Comparison of ENCODE assay signal across 30 mouse cellular contexts in the genomic region with DNA sequence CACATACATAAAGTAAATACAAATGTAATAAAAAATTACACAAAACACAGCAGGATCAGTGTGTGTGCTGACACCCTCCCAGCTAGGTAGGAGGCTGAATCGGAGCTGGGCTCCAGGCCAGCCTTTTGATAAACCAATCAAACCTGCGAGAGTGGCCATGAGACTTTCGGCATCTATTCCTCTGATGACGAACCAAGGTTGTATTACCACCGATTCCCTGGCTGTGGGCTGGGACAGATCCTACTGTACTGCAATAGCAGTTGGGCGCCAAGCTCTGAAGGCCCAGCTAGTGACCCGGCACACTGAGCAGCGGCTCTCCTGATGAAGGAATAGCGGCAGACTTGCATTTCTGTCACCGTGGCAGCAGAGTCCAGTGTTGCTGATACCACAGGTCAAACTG. TPM values are rescaled to one million over a fixed set of nuclear protein-coding genes. Genes with fewer than 3 reads are reported as not detected.
DNase-seq lines count a peak whose midpoint lies in the region; ATAC-seq and TF ChIP-seq lines count a peak whose summit lies in the region.
"Had no signal": no experiment of that assay in that cellular context is flagged by ENCODE, and none has a peak within 500 bp of the region (broad histone marks: within the 10 kb centered on the region; RNA-seq: fewer than 3 reads in every experiment).

No protein-coding gene starts in this region.

- TF ChIP-seq CTCF in lung, embryonic 14.5 days (IDR thresholded peaks at IDR 0.05; ENCODE audit: low read depth) = no peak

- peak; percentile 10 for DNase-seq in lung, embryonic 14.5 days
- no peak for DNase-seq in lung, adult 18-20 months
- DNase-seq in large intestine, adult 2 months (ENCODE audit: low read depth, low spot score) = peak; percentile 33
- DNase-seq in layer of hippocampus, adult 8-10 months (ENCODE audit: low spot score in 2 of 2) = no peak
- DNase-seq in hindbrain, embryonic 11.5 days (ENCODE audit: low spot score) = no peak
- DNase-seq: cerebellum, adult 2 months; cerebellum, postnatal 36 days; embryo, embryonic 11 days; gastrocnemius, postnatal 14 days; heart, adult 2 months; kidney, adult 8-10 months; kidney, postnatal 10 days; lung, adult 2 months; retina, postnatal 1 day; right cerebral cortex, postnatal 25 days; spleen, adult 18-20 months; thymus, adult 18-20 months; thymus, postnatal 36 days had no signal

- no peak overlapping the region for H3K27ac ChIP-seq in heart, embryonic 14.5 days (replicated peaks in 1 of 2; ENCODE audit: control insufficient read depth in 1 of 2, insufficient read depth in 1 of 2, low read depth in 2 of 2, low read length in 2 of 2)
- H3K27ac ChIP-seq in heart, embryonic 11.5 days (ENCODE audit: low read depth, low read length) = no peak overlapping the region
- H3K27ac ChIP-seq in lung, embryonic 14.5 days (ENCODE audit: low read depth) = no peak overlapping the region
- H3K27ac ChIP-seq in hindbrain, embryonic 11.5 days (ENCODE audit: low read depth, low read length) = no peak overlapping the region
- H3K27ac ChIP-seq: embryonic facial prominence, embryonic 15.5 days; heart, adult 2 months; hindbrain, embryonic 14.5 days; liver, embryonic 12.5 days; midbrain, embryonic 13.5 days had no signal

- 0 out of 2 replicates have a peak, but pooled peaks have one; percentile 48 for ATAC-seq in heart, embryonic 14.5 days (ENCODE audit: insufficient number of reproducible peaks, insufficient read depth, low FRiP score, low read depth)
- no peak for ATAC-seq in heart, embryonic 11.5 days (replicated peaks; ENCODE audit: insufficient number of reproducible peaks, low FRiP score, low TSS enrichment)
- no peak for ATAC-seq in lung, embryonic 14.5 days (ENCODE audit: insufficient read depth)
- no peak for ATAC-seq in hindbrain, embryonic 11.5 days (ENCODE audit: low FRiP score)
- ATAC-seq: forebrain, embryonic 16.5 days; inflammation-experienced regulatory T-cells, adult 6 months; liver, embryonic 12.5 days; midbrain, embryonic 13.5 days had no signal

- no peaks in the 10 kb centered on the region for H3K27me3 ChIP-seq in heart, embryonic 14.5 days (ENCODE audit: control insufficient read depth, insufficient read depth, low read length)
- no peaks in the 10 kb centered on the region for H3K27me3 ChIP-seq in heart, embryonic 11.5 days (ENCODE audit: control insufficient read depth, insufficient read depth, low read length)
- H3K27me3 ChIP-seq in lung, embryonic 14.5 days (ENCODE audit: insufficient read depth, low read length) = no peaks in the 10 kb centered on the region
- no peaks in the 10 kb centered on the region for H3K27me3 ChIP-seq in hindbrain, embryonic 11.5 days (ENCODE audit: control insufficient read depth, insufficient read depth, low read length)
- H3K27me3 ChIP-seq: embryonic facial prominence, embryonic 15.5 days; midbrain, embryonic 13.5 days had no signal

- H3K4me2 ChIP-seq in heart, embryonic 14.5 days (ENCODE audit: low read length) = no peak overlapping the region
- H3K4me2 ChIP-seq in heart, embryonic 11.5 days = no peak overlapping the region
- H3K4me2 ChIP-seq in lung, embryonic 14.5 days = no peak overlapping the region
- H3K4me2 ChIP-seq in hindbrain, embryonic 11.5 days (replicated peaks; ENCODE audit: low read depth, low read length) = no peak overlapping the region
- H3K4me2 ChIP-seq: embryonic facial prominence, embryonic 15.5 days; hindbrain, embryonic 14.5 days; liver, embryonic 12.5 days; midbrain, embryonic 13.5 days had no signal

- peaks cover 7 to 10% of the 10 kb centered on the region in 2 experiments; a peak in 3 of 4 replicates for H3K4me1 ChIP-seq in heart, embryonic 14.5 days (ENCODE audit: control insufficient read depth in 2 of 2, insufficient read depth in 2 of 2, low read length in 2 of 2)
- H3K4me1 ChIP-seq in heart, embryonic 11.5 days (ENCODE audit: control insufficient read depth, insufficient read depth, low read length) = no peaks in the 10 kb centered on the region
- no peaks in the 10 kb centered on the region for H3K4me1 ChIP-seq in lung, embryonic 14.5 days (ENCODE audit: insufficient read depth)
- H3K4me1 ChIP-seq in hindbrain, embryonic 11.5 days (replicated peaks; ENCODE audit: control insufficient read depth, insufficient read depth, low read length) = no peaks in the 10 kb centered on the region
- H3K4me1 ChIP-seq: midbrain, embryonic 13.5 days had no signal

- 34% methylated on average over 10 of the region's 10 CpGs for WGBS in heart, embryonic 14.5 days
- 62% methylated on average over 10 of the region's 10 CpGs for WGBS in heart, embryonic 11.5 days (ENCODE audit: insufficient replicate concordance)
- 60% methylated on average over 10 of the region's 10 CpGs for WGBS in lung, embryonic 14.5 days
- 23% methylated on average over 10 of the region's 10 CpGs for WGBS in large intestine, adult 2 months
- WGBS in hindbrain, embryonic 11.5 days = 84% methylated on average over 10 of the region's 10 CpGs

- H3K9me3 ChIP-seq in heart, embryonic 14.5 days (ENCODE audit: control insufficient read depth, low read length) = no peaks in the 10 kb centered on the region
- no peaks in the 10 kb centered on the region for H3K9me3 ChIP-seq in heart, embryonic 11.5 days (replicated peaks; ENCODE audit: control insufficient read depth, low read length)
- no peaks in the 10 kb centered on the region for H3K9me3 ChIP-seq in lung, embryonic 14.5 days (ENCODE audit: low read depth, low read length)
- no peaks in the 10 kb centered on the region for H3K9me3 ChIP-seq in hindbrain, embryonic 11.5 days (ENCODE audit: control insufficient read depth, low read length)
- H3K9me3 ChIP-seq: embryonic facial prominence, embryonic 15.5 days; liver, embryonic 12.5 days; midbrain, embryonic 13.5 days had no signal

- H3K4me3 ChIP-seq in heart, embryonic 14.5 days (ENCODE audit: control insufficient read depth in 1 of 2, insufficient read depth in 1 of 2, low read depth in 1 of 2, low read length in 2 of 2) = no peak overlapping the region
- H3K4me3 ChIP-seq in heart, embryonic 11.5 days (ENCODE audit: low read depth, low read length) = no peak overlapping the region
- H3K4me3 ChIP-seq in lung, embryonic 14.5 days (ENCODE audit: low read depth, low read length) = no peak overlapping the region
- no peak overlapping the region for H3K4me3 ChIP-seq in hindbrain, embryonic 11.5 days (ENCODE audit: low read depth, low read length)
- H3K4me3 ChIP-seq: embryonic facial prominence, embryonic 15.5 days; heart, adult 2 months; liver, embryonic 12.5 days; midbrain, embryonic 13.5 days had no signal

- H3K36me3 ChIP-seq in heart, embryonic 14.5 days (ENCODE audit: control insufficient read depth, insufficient read depth, low read length) = peaks cover 22% of the 10 kb centered on the region
- H3K36me3 ChIP-seq in heart, embryonic 11.5 days (ENCODE audit: control insufficient read depth, insufficient read depth, low read length) = peaks cover 8% of the 10 kb centered on the region
- peaks cover 11% of the 10 kb centered on the region for H3K36me3 ChIP-seq in lung, embryonic 14.5 days (ENCODE audit: insufficient read depth)
- 0 out of 2 replicates have a peak, but pooled peaks cover 2% of the 10 kb centered on the region for H3K36me3 ChIP-seq in hindbrain, embryonic 11.5 days (ENCODE audit: control insufficient read depth, insufficient read depth, low read length)

- no peak overlapping the region for H3K9ac ChIP-seq in heart, embryonic 14.5 days (ENCODE audit: low read length)
- H3K9ac ChIP-seq in heart, embryonic 11.5 days (ENCODE audit: low read depth, low read length) = no peak overlapping the region
- H3K9ac ChIP-seq in lung, embryonic 14.5 days = no peak overlapping the region
- H3K9ac ChIP-seq in hindbrain, embryonic 11.5 days (ENCODE audit: low read depth, low read length) = no peak overlapping the region
- H3K9ac ChIP-seq: embryonic facial prominence, embryonic 15.5 days; hindbrain, embryonic 14.5 days; liver, embryonic 12.5 days; midbrain, embryonic 13.5 days had no signal

RNA-seq across cellular contexts. Expression of gene Crygn, which starts 40.8 kb away (rescaled TPM):
- polyA plus RNA-seq in heart, embryonic 14.5 days (2014; fragmentation: Nextera tagmentation; extraction: Ambion mirVana) = 1.5 TPM in 1 of 2 replicates, not detected in the other
- polyA plus RNA-seq in heart, embryonic 11.5 days (2014; fragmentation: Nextera tagmentation; extraction: Ambion mirVana) = 2.8 and 3.5 TPM in 2 replicates
- 1.8 and 2.3 TPM in 2 replicates for polyA plus RNA-seq in lung, embryonic 14.5 days (2014; fragmentation: Nextera tagmentation; extraction: Ambion mirVana)
- 0.11 TPM in 1 of 2 replicates, not detected in the other for polyA plus RNA-seq in large intestine, adult 2 months (2012; rRNA removed)
- total RNA-seq in layer of hippocampus, adult 8-10 months (2022) = 1 to 10 TPM in 2 of 4 experiments, under 1 TPM in 1, not detected in 1; 0.52 to 2.1 (median 1.3) TPM
- polyA plus RNA-seq in hindbrain, embryonic 11.5 days (2014; fragmentation: Nextera tagmentation; extraction: Ambion mirVana) = 0.84 TPM in 1 of 2 replicates, not detected in the other
- total RNA-seq: heart, adult 2 months; MEL; monocyte, adult 5-6 weeks; neutrophil, adult 5-6 weeks had no signal
- polyA plus RNA-seq: C2C12; forebrain, embryonic 16.5 days; heart, adult 2 months; liver, embryonic 12.5 days; midbrain, embryonic 13.5 days had no signal

RNA-seq across cellular contexts. Expression of gene Rheb, which starts 43.8 kb away (rescaled TPM):
- polyA plus RNA-seq in heart, embryonic 14.5 days (2014; fragmentation: Nextera tagmentation; extraction: Ambion mirVana) = 274 and 275 TPM in 2 replicates
- polyA plus RNA-seq in heart, embryonic 11.5 days (2014; fragmentation: Nextera tagmentation; extraction: Ambion mirVana) = 242 and 245 TPM in 2 replicates
- 196 and 198 TPM in 2 replicates for polyA plus RNA-seq in lung, embryonic 14.5 days (2014; fragmentation: Nextera tagmentation; extraction: Ambion mirVana)
- polyA plus RNA-seq in large intestine, adult 2 months (2012; rRNA removed) = 15.0 and 15.3 TPM in 2 replicates
- total RNA-seq in layer of hippocampus, adult 8-10 months (2022) = 100 to 1,000 TPM in 3 of 4 experiments, 10 to 100 TPM in 1; 96.3 to 112 (median 106) TPM
- polyA plus RNA-seq in hindbrain, embryonic 11.5 days (2014; fragmentation: Nextera tagmentation; extraction: Ambion mirVana) = 195 and 202 TPM in 2 replicates

Comparison
In these comparisons a context has a peak if more than half of its experiments do, and no peak if none do; other contexts are left out.
1. DNase-seq: peak in lung, embryonic 14.5 days (single experiment) and large intestine, adult 2 months (single experiment); none in lung, adult 18-20 months (0 of 2), layer of hippocampus, adult 8-10 months (0 of 2) and hindbrain, embryonic 11.5 days (single experiment).
2. RNA of gene Rheb, which starts 43.8 kb away (polyA plus RNA-seq): 274 to 275 TPM in heart, embryonic 14.5 days, 242 to 245 TPM in heart, embryonic 11.5 days, 195 to 202 TPM in hindbrain, embryonic 11.5 days and 196 to 198 TPM in lung, embryonic 14.5 days; 15.0 to 15.3 TPM in large intestine, adult 2 months; every median in the first group is over 10 times any median in the second.